Mouse (Mus musculus) midbrain, postnatal 0 days (tissue): Measurements from ENCODE around the gene Gm10840. TPM values are rescaled to one million over a fixed set of nuclear protein-coding genes. Genes with fewer than 3 reads are reported as not detected.
"Not testable (repeated sequence)": the region's sequence is repeated elsewhere in the genome, so short reads cannot be mapped to it uniquely, and the experiment has no call there.

Experiments used
- ATAC-seq: fragments of 200-750 bp; cut with Nextera tagmentation; 2 replicates; pipeline ENCODE4 v1.8.0; 2017; ENCODE audit warnings: moderate number of reproducible peaks, mild to moderate bottlenecking, moderate TSS enrichment, moderate library complexity; ENCODE audit not compliant: low FRiP score
- DNase-seq: peaks from one replicate; pipeline ENCODE4 v3.0.0-alpha.2; 2015; ENCODE audit warnings: low spot score
- H3K27ac ChIP-seq: fragments of 300-500 bp; sonication (generic); 2 replicates; pipeline ENCODE4 v1.5.1; 2014; ENCODE audit warnings: low read depth, mild to moderate bottlenecking, low read length, mixed read lengths
- H3K27me3 ChIP-seq: fragments of 300-500 bp; sonication (generic); 2 replicates; pipeline ENCODE4 v1.6.1; 2014; ENCODE audit warnings: low read length, control low read depth, mixed read lengths; ENCODE audit not compliant: insufficient read depth
- H3K36me3 ChIP-seq: fragments of 300-500 bp; sonication (generic); 2 replicates; pipeline ENCODE4 v1.6.1; 2014; ENCODE audit warnings: low read length, control low read depth, mixed read lengths; ENCODE audit not compliant: insufficient read depth
- H3K4me1 ChIP-seq: fragments of 300-500 bp; sonication (generic); 2 replicates; pipeline ENCODE4 v1.6.1; 2014; ENCODE audit warnings: mild to moderate bottlenecking, control low read depth, antibody characterized with exemption, low read length, mixed read lengths; ENCODE audit not compliant: insufficient read depth
- H3K4me2 ChIP-seq: fragments of 300-500 bp; sonication (generic); 2 replicates; pipeline ENCODE4 v1.6.1; 2014; ENCODE audit warnings: low read depth, mild to moderate bottlenecking, low read length, mixed read lengths; ENCODE audit not compliant: poor library complexity, severe bottlenecking
- H3K4me3 ChIP-seq: fragments of 300-500 bp; sonication (generic); 2 replicates; pipeline ENCODE4 v1.5.1; 2014; ENCODE audit warnings: low read depth, mild to moderate bottlenecking, low read length, moderate library complexity
- H3K9ac ChIP-seq: fragments of 300-500 bp; sonication (generic); replicated peaks from 2 replicates; pipeline ENCODE4 v1.6.1; 2014; ENCODE audit warnings: mild to moderate bottlenecking, low read length, moderate library complexity, mixed read lengths; ENCODE audit not compliant: poor library complexity, severe bottlenecking
- H3K9me3 ChIP-seq: fragments of 300-500 bp; sonication (generic); 2 replicates; pipeline ENCODE4 v1.6.1; 2016; ENCODE audit warnings: low read length, control low read depth
- CTCF ChIP-seq: IDR thresholded peaks from 2 replicates; pipeline ENCODE4 v1.5.1; 2016; ENCODE audit warnings: antibody characterized with exemption, mild to moderate bottlenecking
- WGBS: fragments of 180-500 bp; shearing (Covaris S2); extraction: QIAGEN DNeasy Blood & Tissue Kit; methylation state at CpG from one replicate; pipeline ENCODE4 v1.1.7; 2014; 5-methylcytosine and 5-hydroxymethylcytosine counted together
- polyA plus RNA-seq: library from polyadenylated mRNA; unstranded; fragments of >200 nt; fragmentation: Nextera tagmentation; extraction: Ambion mirVana; gene quantifications from 2 replicates; pipeline ENCODE4 v1.2.1, GENCODE M21; 2015
- total RNA-seq: library from RNA; depleted of rRNA; stranded (reverse); fragments of >200 nt; gene quantifications from 2 replicates; pipeline ENCODE4 v1.2.3, GENCODE M21; 2014

Gm10840 gene
- total and polyA plus RNA-seq, 2 experiments from 2014 or later = not detected

DNA sequence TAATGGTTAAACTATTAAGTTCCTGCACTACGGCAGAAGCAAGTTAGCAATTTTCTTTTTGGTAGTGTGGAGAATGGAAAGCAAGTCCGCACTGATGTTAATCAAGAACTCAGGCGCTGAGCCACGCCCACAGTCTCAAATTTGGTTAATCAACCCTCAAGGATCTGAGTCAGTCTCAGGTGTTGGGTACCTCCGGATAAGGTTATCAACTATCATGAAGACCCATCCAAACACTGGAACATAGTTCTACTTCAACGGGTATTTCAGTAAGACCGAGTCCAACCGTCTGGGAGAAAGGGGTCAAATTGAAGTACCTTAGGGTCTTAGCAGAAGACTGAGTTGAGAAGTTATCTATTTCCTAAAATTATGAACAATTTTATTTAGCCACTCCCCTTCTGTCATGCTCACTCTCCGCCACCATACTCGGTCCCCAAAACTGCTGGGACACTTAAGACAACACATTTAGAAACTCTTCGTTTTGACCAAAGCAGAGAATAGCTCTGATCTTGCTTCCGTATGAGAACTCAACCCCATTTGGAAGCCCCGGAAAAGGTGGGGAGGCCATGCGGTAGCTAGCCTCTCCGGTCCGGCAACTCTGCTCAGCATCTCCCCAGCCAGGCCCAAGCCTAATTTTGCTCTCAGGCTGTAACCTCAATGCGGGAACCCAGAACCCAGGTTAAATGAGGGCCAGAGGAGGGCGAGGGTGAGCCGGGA is 32.2 kb downstream of the Gm10840 start:
- DNase-seq (no peak), ATAC-seq (0 out of 2 replicates have a peak, but pooled peaks have one; percentile 36)
- Histone ChIP-seq H3K9me3 (no peaks in the 10 kb centered on the region), H3K36me3 (peaks cover under 1% of the 10 kb centered on the region; the same call in 1 of the 2 replicates), H3K4me1 (no peaks in the 10 kb centered on the region), H3K4me3 (peak overlapping the region; percentile 75), H3K4me2 (peak overlapping the region; percentile 74), H3K9ac (peak overlapping the region; percentile 73), H3K27ac (peak overlapping the region; percentile 80), H3K27me3 (no peaks in the 10 kb centered on the region)
- peak; percentile 40; the same call in 1 of the 2 replicates for TF ChIP-seq CTCF
- WGBS = 14% methylated on average over 19 of the region's 19 CpGs

DNA sequence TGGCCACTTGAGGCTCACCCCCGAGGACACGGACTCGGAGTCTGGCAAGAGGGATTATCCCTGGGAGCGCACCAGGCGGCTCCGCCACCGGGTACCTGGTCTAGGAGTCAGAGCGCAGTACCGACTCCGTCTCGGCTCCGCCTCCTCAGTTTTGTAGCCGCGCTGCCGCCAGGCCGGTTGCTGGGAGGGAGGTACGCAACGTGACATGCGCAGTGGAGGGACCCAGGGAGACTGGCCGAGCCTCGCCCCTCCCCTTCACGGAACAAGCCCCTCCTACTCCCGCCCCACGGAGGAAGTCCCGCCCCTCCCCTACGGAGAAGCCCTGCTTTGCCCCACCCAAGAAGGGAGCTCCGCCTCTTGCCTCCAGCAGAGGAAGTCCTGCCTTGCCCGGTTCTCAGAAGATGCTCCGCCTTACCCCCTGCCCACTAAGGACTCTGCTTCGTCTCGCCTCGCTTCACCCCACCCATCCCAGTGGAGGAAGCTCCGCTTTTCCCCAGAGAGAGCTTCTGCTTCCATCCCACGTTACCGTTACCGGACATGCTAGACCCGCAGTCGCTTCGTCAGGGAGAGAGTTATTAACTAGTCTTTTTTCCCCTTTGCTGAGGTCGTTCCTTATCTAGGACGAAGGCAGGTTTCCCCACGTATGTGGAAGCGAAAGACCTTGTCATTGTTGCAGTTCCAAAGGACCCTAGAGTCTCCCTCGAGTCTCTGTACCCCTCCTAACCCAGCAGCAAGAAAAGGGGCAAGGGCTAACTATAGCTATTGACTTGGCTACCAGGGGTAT is 32.9 kb downstream of the Gm10840 start:
- ATAC-seq (peak; percentile 95), DNase-seq (peak; percentile 96)
- Histone ChIP-seq H3K27ac (peak overlapping the region; percentile 80), H3K4me1 (no peaks in the 10 kb centered on the region), H3K4me3 (peak overlapping the region; percentile 75), H3K9me3 (no peaks in the 10 kb centered on the region), H3K36me3 (peaks cover 8% of the 10 kb centered on the region), H3K4me2 (peak overlapping the region; percentile 74), H3K9ac (peak overlapping the region; percentile 73), H3K27me3 (no peaks in the 10 kb centered on the region)
- TF ChIP-seq CTCF = no peak
- WGBS = 1% methylated on average over 44 of the region's 44 CpGs

DNA sequence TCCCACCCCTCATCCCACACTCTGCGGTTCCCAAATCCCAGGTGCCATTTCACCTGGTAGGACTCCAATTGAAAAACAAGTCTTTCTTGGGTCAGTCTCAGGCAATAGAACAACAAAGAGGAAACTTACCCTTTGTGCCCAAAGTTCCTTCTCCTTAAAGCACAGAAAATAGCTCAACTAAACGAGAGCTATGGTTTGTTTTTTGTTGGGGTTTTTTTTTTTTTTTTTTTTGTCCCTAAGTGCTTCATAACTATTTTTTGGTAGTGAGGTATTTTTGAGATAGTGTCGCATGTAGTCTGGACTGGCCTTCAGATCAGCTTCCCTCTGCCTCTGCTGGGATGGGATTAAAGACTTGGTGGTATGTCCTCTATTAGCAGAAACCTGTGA is 33.5 kb downstream of the Gm10840 start:
- TF ChIP-seq CTCF = no peak
- Histone ChIP-seq H3K9ac (peak overlapping the region; percentile 73; the same call in 1 of the 2 replicates), H3K27me3 (no peaks in the 10 kb centered on the region), H3K27ac (peak overlapping the region; percentile 80), H3K9me3 (no peaks in the 10 kb centered on the region), H3K4me1 (no peaks in the 10 kb centered on the region), H3K4me3 (peak overlapping the region; percentile 75), H3K4me2 (peak overlapping the region; percentile 74), H3K36me3 (peaks cover 8% of the 10 kb centered on the region)
- 33% methylated on average over 3 of the region's 3 CpGs for WGBS
- ATAC-seq = no peak
- no peak for DNase-seq

DNA sequence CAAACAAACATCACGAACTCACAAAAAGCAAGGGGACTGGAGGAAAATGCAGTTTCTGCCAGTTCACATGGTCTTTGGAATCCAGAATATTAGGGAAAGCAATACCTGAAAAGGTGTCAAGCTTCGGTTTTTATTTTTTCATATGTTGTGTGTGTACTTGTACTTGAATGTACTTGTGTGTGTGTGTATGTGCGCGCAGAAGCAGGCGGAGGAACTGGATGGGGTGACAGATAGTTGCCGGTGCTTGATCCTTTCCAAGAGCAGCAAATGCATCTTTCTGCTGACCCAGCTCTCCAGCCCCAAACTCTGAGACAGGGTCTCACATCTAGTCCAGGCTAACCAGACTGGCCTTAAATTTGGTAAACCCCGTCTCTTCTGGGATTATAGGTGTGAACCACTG is 34.2 kb downstream of the Gm10840 start:
- Histone ChIP-seq H3K4me3 (no peak overlapping the region), H3K27me3 (no peaks in the 10 kb centered on the region), H3K36me3 (peaks cover 8% of the 10 kb centered on the region), H3K4me1 (no peaks in the 10 kb centered on the region), H3K4me2 (no peak overlapping the region), H3K9ac (no peak overlapping the region), H3K27ac (no peak overlapping the region), H3K9me3 (no peaks in the 10 kb centered on the region)
- no peak for TF ChIP-seq CTCF
- DNase-seq = no peak
- no peak for ATAC-seq
- 92% methylated on average over 7 of the region's 7 CpGs for WGBS

DNA sequence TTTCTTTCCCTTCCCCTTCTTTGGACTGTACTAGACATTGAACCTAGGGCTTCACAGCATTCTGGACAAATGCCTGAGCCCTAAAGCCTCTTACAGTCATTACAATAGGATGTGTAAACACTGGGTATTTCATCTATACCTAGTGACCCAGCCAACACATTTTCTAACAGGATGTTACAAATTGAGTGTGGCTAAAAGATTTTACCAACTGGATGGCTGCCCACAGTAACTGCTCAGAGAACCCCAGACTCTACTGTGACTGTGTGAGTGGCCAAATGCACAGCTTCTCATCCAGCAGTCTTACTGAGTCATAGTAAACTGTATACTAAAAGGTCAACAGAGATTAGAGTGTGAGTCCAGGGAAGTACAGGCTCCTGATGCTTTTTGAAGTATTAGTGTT is 34.7 kb downstream of the Gm10840 start:
- ATAC-seq = no peak
- Histone ChIP-seq H3K9me3 (no peaks in the 10 kb centered on the region), H3K4me1 (no peaks in the 10 kb centered on the region), H3K27ac (no peak overlapping the region), H3K36me3 (peaks cover 8% of the 10 kb centered on the region), H3K27me3 (no peaks in the 10 kb centered on the region), H3K9ac (no peak overlapping the region), H3K4me2 (no peak overlapping the region), H3K4me3 (no peak overlapping the region)
- DNase-seq = no peak
- TF ChIP-seq CTCF = no peak

DNA sequence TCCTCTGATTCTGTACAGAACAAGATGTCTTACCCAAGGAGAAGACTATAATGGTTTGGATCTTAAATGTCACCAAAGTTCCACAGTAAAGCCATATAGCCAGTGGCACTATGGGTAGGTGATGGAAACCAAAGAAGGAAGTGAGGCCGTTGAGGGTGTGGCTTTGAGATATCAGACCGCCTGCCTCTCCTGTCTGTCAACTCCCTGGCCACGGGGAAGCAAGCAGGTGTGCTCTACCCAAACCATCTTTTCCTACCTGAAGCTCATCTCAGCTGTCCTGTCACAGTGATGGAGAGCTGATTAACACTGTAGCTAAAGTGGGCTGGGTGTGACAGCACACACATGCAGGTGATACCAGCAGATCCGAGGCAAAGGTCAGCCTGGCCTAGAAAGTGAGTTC is 37.6 kb downstream of the Gm10840 start:
- no peaks in the 10 kb centered on the region for H3K4me1 ChIP-seq
- peaks cover 31% of the 10 kb centered on the region for H3K36me3 ChIP-seq
- WGBS = 91% methylated on average over 4 of the region's 4 CpGs
- H3K9ac ChIP-seq = no peak overlapping the region
- no peak for TF ChIP-seq CTCF
- H3K4me2 ChIP-seq = no peak overlapping the region
- no peak for DNase-seq
- no peak overlapping the region for H3K4me3 ChIP-seq
- H3K9me3 ChIP-seq = no peaks in the 10 kb centered on the region
- no peaks in the 10 kb centered on the region for H3K27me3 ChIP-seq
- no peak overlapping the region for H3K27ac ChIP-seq
- ATAC-seq = no peak

DNA sequence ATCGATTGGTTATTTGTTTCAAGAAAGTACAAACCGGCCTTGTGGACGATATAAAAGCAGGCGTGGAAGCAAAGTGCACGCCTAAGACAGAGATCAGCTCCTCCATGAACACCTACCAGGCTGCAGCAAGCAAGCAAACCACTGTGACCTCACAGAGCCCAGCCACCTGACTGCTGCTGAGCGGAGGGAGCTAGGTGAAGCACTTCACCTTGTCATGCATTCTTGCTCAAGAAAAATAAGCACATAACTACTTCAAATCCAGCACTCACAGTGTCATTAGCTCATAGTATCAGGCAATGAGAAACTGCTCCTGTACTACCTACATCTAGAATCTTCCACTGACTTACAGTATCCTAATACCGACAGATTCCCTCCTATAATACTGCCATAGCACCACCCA is 39.3 kb downstream of the Gm10840 start:
- H3K4me2 ChIP-seq, ATAC-seq, H3K4me1 ChIP-seq, H3K9me3 ChIP-seq, DNase-seq, H3K27ac ChIP-seq, H3K9ac ChIP-seq, H3K27me3 ChIP-seq, H3K4me3 ChIP-seq: not testable (repeated sequence)
- H3K36me3 ChIP-seq = peaks cover 41% of the 10 kb centered on the region
- 93% methylated on average over 7 of the region's 7 CpGs for WGBS
